Mouse (Mus musculus): Measurements from ENCODE around the gene Arhgef11. TPM values are rescaled to one million over a fixed set of nuclear protein-coding genes. Genes with fewer than 3 reads are reported as not detected.

The Arhgef11 gene
- polyA plus RNA-seq, 2 experiments: 2.2 to 2.7 TPM

DNA sequence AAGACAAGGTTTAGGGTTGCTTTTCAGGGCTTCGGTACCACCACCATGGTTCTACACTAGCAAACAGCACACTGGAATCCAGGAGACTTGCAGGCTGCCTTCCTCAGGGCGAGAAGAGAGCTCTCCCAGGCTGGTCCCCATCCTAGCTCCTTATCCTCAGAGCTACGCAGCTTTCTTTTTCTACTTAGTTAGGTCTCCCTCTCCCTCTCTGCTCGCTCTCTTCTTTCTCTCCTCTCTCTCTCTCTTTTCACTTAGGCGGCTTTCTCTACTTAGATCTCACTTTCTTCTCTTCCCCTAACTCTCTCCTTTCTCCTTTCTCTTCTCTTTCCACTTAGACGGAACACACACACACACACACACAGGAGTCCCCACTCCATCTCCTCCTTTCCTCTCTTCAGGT is 151.1 kb downstream of the Arhgef11 start:
- Histone ChIP-seq H3K4me3 (ENCODE audit: insufficient read depth in 1 of 2, low read depth in 2 of 2, low read length in 2 of 2) (peak overlapping the region; percentile 37 to 51), H3K27ac (no peak overlapping the region), H3K9ac (replicated peaks) (no peak overlapping the region), H3K36me3 (replicated peaks; ENCODE audit: control insufficient read depth, insufficient read depth, low read depth) (no peaks in the 10 kb centered on the region), H3K27me3 (ENCODE audit: control insufficient read depth, insufficient read depth, low read length) (no peaks in the 10 kb centered on the region; the same call in none of the 2 replicates), H3K9me3 (ENCODE audit: control insufficient read depth, low read length) (no peaks in the 10 kb centered on the region), H3K4me2 (ENCODE audit: low read depth) (peak overlapping the region; percentile 37), H3K4me1 (replicated peaks; ENCODE audit: control insufficient read depth in 2 of 2, insufficient read depth in 2 of 2, low read length in 1 of 2) (peaks cover 0 to 2% of the 10 kb centered on the region in 2 experiments; a peak in 2 of 4 replicates)
- no peak for ATAC-seq (ENCODE audit: insufficient read depth)
- WGBS (ENCODE audit: insufficient replicate concordance): 22% methylated on average over 6 of the region's 6 CpGs
- TF ChIP-seq CTCF (IDR thresholded peaks at IDR 0.05; ENCODE audit: low read depth) (no peak), EP300 (IDR thresholded peaks at IDR 0.05; ENCODE audit: low read depth) (no peak)
- DNase-seq (ENCODE audit: low read depth in 3 of 3, low spot score in 3 of 3): no peak

DNA sequence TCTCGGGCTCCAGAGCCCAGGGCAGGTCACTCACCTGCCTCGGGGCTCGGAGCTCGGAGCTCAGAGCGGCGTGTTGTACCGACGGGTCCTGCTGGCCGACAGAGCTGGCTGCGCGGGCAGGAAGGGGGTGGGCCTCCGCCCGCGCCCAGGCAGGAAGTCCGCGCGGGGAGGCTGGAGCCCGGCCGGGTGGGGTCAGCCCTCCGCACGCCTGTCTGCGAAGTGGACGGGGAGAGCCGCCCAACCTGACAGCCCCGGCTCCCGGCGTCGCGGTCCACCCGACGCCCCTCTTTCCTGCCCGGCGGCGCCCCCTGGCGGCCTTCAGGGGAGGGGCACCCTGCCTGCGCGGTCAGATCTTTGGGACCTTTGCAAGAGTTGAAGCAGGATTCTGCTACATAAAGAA is 151.5 kb downstream of the Arhgef11 start:
- H3K9ac ChIP-seq (replicated peaks): no peak overlapping the region
- peak overlapping the region; percentile 37 to 51 for H3K4me3 ChIP-seq (ENCODE audit: insufficient read depth in 1 of 2, low read depth in 2 of 2, low read length in 2 of 2)
- peak overlapping the region; percentile 37 for H3K4me2 ChIP-seq (ENCODE audit: low read depth)
- H3K9me3 ChIP-seq (ENCODE audit: control insufficient read depth, low read length): no peaks in the 10 kb centered on the region
- WGBS (ENCODE audit: insufficient replicate concordance): under 1% methylated on average over 37 of the region's 37 CpGs
- DNase-seq (ENCODE audit: low read depth in 3 of 3, low spot score in 3 of 3): peak in 2 of 3 experiments; percentile 26 to 43
- no peaks in the 10 kb centered on the region; the same call in none of the 2 replicates for H3K27me3 ChIP-seq (ENCODE audit: control insufficient read depth, insufficient read depth, low read length)
- TF ChIP-seq CTCF (IDR thresholded peaks at IDR 0.05; ENCODE audit: low read depth): peak; percentile 82
- TF ChIP-seq EP300 (IDR thresholded peaks at IDR 0.05; ENCODE audit: low read depth): no peak
- no peaks in the 10 kb centered on the region for H3K36me3 ChIP-seq (replicated peaks; ENCODE audit: control insufficient read depth, insufficient read depth, low read depth)
- H3K4me1 ChIP-seq (replicated peaks; ENCODE audit: control insufficient read depth in 2 of 2, insufficient read depth in 2 of 2, low read length in 1 of 2): peaks cover 0 to 4% of the 10 kb centered on the region in 2 experiments; a peak in 2 of 4 replicates
- ATAC-seq (ENCODE audit: insufficient read depth): peak; percentile 40; the same call in 1 of the 2 replicates
- no peak overlapping the region for H3K27ac ChIP-seq

- Histone ChIP-seq H3K4me2 (ENCODE audit: low read depth) (no peak overlapping the region), H3K9ac (replicated peaks) (no peak overlapping the region), H3K27me3 (ENCODE audit: control insufficient read depth, insufficient read depth, low read length) (no peaks in the 10 kb centered on the region; the same call in none of the 2 replicates), H3K4me1 (replicated peaks; ENCODE audit: control insufficient read depth in 2 of 2, insufficient read depth in 2 of 2, low read length in 1 of 2) (peaks cover 0 to 4% of the 10 kb centered on the region in 2 experiments; a peak in 2 of 4 replicates), H3K4me3 (ENCODE audit: insufficient read depth in 1 of 2, low read depth in 2 of 2, low read length in 2 of 2) (no peak overlapping the region), H3K27ac (no peak overlapping the region), H3K36me3 (replicated peaks; ENCODE audit: control insufficient read depth, insufficient read depth, low read depth) (no peaks in the 10 kb centered on the region), H3K9me3 (ENCODE audit: control insufficient read depth, low read length) (no peaks in the 10 kb centered on the region)
- TF ChIP-seq EP300 (IDR thresholded peaks at IDR 0.05; ENCODE audit: low read depth) (no peak), CTCF (IDR thresholded peaks at IDR 0.05; ENCODE audit: low read depth) (no peak)
- 56% methylated on average over 8 of the region's 8 CpGs for WGBS (ENCODE audit: insufficient replicate concordance)
- DNase-seq (ENCODE audit: low read depth in 3 of 3, low spot score in 3 of 3) (no peak), ATAC-seq (ENCODE audit: insufficient read depth) (no peak)
Measured at GRCm38 (mm10) chr3:87769506-87769905, 152.1 kb downstream of the Arhgef11 start.

GRCm38 (mm10) chr3:87770280-87770679 is 152.9 kb downstream of the Arhgef11 start:
- ATAC-seq (ENCODE audit: insufficient read depth) (no peak), DNase-seq (ENCODE audit: low read depth in 3 of 3, low spot score in 3 of 3) (peak in 2 of 3 experiments; percentile 27 to 36)
- 0% methylated on average over 4 of the region's 4 CpGs for WGBS (ENCODE audit: insufficient replicate concordance)

GRCm38 (mm10) chr3:87771088-87771487 is 153.7 kb downstream of the Arhgef11 start:
- Histone ChIP-seq H3K9me3 (ENCODE audit: control insufficient read depth, low read length) (no peaks in the 10 kb centered on the region), H3K4me1 (replicated peaks; ENCODE audit: control insufficient read depth in 2 of 2, insufficient read depth in 2 of 2, low read length in 1 of 2) (peaks cover 0 to 4% of the 10 kb centered on the region in 2 experiments; a peak in 2 of 4 replicates), H3K27me3 (ENCODE audit: control insufficient read depth, insufficient read depth, low read length) (no peaks in the 10 kb centered on the region; the same call in none of the 2 replicates), H3K27ac (no peak overlapping the region), H3K9ac (replicated peaks) (no peak overlapping the region), H3K4me2 (ENCODE audit: low read depth) (no peak overlapping the region), H3K36me3 (replicated peaks; ENCODE audit: control insufficient read depth, insufficient read depth, low read depth) (no peaks in the 10 kb centered on the region), H3K4me3 (ENCODE audit: insufficient read depth in 1 of 2, low read depth in 2 of 2, low read length in 2 of 2) (no peak overlapping the region)
- no peak for DNase-seq (ENCODE audit: low read depth in 3 of 3, low spot score in 3 of 3)
- TF ChIP-seq CTCF (IDR thresholded peaks at IDR 0.05; ENCODE audit: low read depth): no peak
- ATAC-seq (ENCODE audit: insufficient read depth): no peak; the same call in 1 of the 2 replicates
- 25% methylated on average over 6 of the region's 6 CpGs for WGBS (ENCODE audit: insufficient replicate concordance)

More at GRCm38 (mm10) chr3:87770280-87770679, 152.9 kb downstream of the Arhgef11 start:
- no peak for TF ChIP-seq EP300 (IDR thresholded peaks at IDR 0.05; ENCODE audit: low read depth)
- peak; percentile 84 for TF ChIP-seq CTCF (IDR thresholded peaks at IDR 0.05; ENCODE audit: low read depth)
- Histone ChIP-seq H3K4me2 (ENCODE audit: low read depth) (no peak overlapping the region), H3K4me1 (replicated peaks; ENCODE audit: control insufficient read depth in 2 of 2, insufficient read depth in 2 of 2, low read length in 1 of 2) (peaks cover 0 to 4% of the 10 kb centered on the region in 2 experiments; a peak in 2 of 4 replicates), H3K4me3 (ENCODE audit: insufficient read depth in 1 of 2, low read depth in 2 of 2, low read length in 2 of 2) (no peak overlapping the region), H3K36me3 (replicated peaks; ENCODE audit: control insufficient read depth, insufficient read depth, low read depth) (no peaks in the 10 kb centered on the region), H3K27me3 (ENCODE audit: control insufficient read depth, insufficient read depth, low read length) (no peaks in the 10 kb centered on the region; the same call in none of the 2 replicates), H3K27ac (no peak overlapping the region), H3K9me3 (ENCODE audit: control insufficient read depth, low read length) (no peaks in the 10 kb centered on the region), H3K9ac (replicated peaks) (no peak overlapping the region)
